Mouse (Mus musculus) G1E (cell line): ENCODE measurements around the gene Pik3r2.

Source experiments
- CTCF ChIP-seq: IDR thresholded peaks from 2 replicates; pipeline ENCODE4 v1.5.1; 2012; ENCODE audit warnings: low read depth, low read length, inconsistent platforms, mixed read lengths
- GATA1 ChIP-seq: IDR thresholded peaks from 2 replicates; pipeline ENCODE4 v1.6.1; 2012; ENCODE audit warnings: borderline replicate concordance, low read length, inconsistent platforms, mixed read lengths
- GATA2 ChIP-seq: IDR thresholded peaks from 2 replicates; pipeline ENCODE4 v1.6.1; 2012; ENCODE audit warnings: low read depth, low read length, inconsistent platforms, borderline replicate concordance
- POLR2AphosphoS5 ChIP-seq: IDR thresholded peaks from 2 replicates; pipeline ENCODE4 v1.6.1; 2012; ENCODE audit warnings: low read depth, low read length, inconsistent platforms; ENCODE audit not compliant: insufficient replicate concordance
- TAL1 ChIP-seq: conservative IDR thresholded peaks from 2 replicates; pipeline ENCODE4 v1.6.1; 2012; ENCODE audit warnings: low read depth, low read length, inconsistent platforms, mixed read lengths

GRCm38 (mm10) chr8:70763354-70763753 lies 13.2 kb downstream of the Pik3r2 start:
- peak; percentile 82 for TF ChIP-seq CTCF
- no peak for TF ChIP-seq GATA1
- no peak for TF ChIP-seq GATA2
- no peak for TF ChIP-seq POLR2AphosphoS5
- no peak for TF ChIP-seq TAL1
